Mouse (Mus musculus) MEL (cell line): ENCODE results near the gene Cep89. TPM values are rescaled to one million over a fixed set of nuclear protein-coding genes. Genes with fewer than 3 reads are reported as not detected.

Source experiments
- DNase-seq: peaks from one replicate; pipeline ENCODE4 v3.0.0; 2011; ENCODE audit warnings: low read depth, low spot score
- H3K27ac ChIP-seq: 2 replicates; pipeline ENCODE4 v1.5.1; 2012; ENCODE audit warnings: low read depth, mild to moderate bottlenecking, control low read depth, low read length, moderate library complexity; ENCODE audit not compliant: control insufficient read depth
- H3K27me3 ChIP-seq, 2 experiments: fragments of 150-350 bp in 1 of 2; sonication (generic) in 1 of 2; 2 replicates each; pipeline ENCODE4 v1.6.1; 2012; ENCODE audit warnings: low read length in 2 of 2, mild to moderate bottlenecking in 2 of 2, improper control_type of control experiment in 1 of 2, moderate library complexity in 1 of 2; ENCODE audit not compliant: insufficient read depth in 2 of 2, control insufficient read depth in 1 of 2
- H3K36me3 ChIP-seq, 2 experiments: 2 replicates each; pipeline ENCODE4 v1.6.1; 2012 to 2014; ENCODE audit warnings: low read length in 2 of 2, improper control_type of control experiment in 1 of 2, inconsistent platforms in 1 of 2, mild to moderate bottlenecking in 1 of 2; ENCODE audit not compliant: insufficient read depth in 2 of 2, control insufficient read depth in 1 of 2
- H3K4me1 ChIP-seq, 2 experiments: fragments of 150-350 bp in 1 of 2; sonication (generic) in 1 of 2; 2 replicates each; pipeline ENCODE4 v1.6.1; 2012; ENCODE audit warnings: low read length in 2 of 2, improper control_type of control experiment in 1 of 2, mild to moderate bottlenecking in 1 of 2; ENCODE audit not compliant: insufficient read depth in 2 of 2, control insufficient read depth in 1 of 2
- H3K4me3 ChIP-seq, 2 experiments: fragments of 150-350 bp in 1 of 2; sonication (generic) in 1 of 2; 2 replicates each; pipeline ENCODE4 v1.5.1; 2012; ENCODE audit warnings: low read depth in 2 of 2, low read length in 2 of 2, mild to moderate bottlenecking in 2 of 2, moderate library complexity in 2 of 2, control low read depth in 1 of 2, improper control_type of control experiment in 1 of 2; ENCODE audit not compliant: control insufficient read depth in 1 of 2, insufficient read depth in 1 of 2
- H3K79me2 ChIP-seq: 2 replicates; pipeline ENCODE4 v1.6.1; 2012; ENCODE audit warnings: mild to moderate bottlenecking, low read length, moderate library complexity; ENCODE audit not compliant: control insufficient read depth, poor library complexity, insufficient read depth
- H3K9ac ChIP-seq: 2 replicates; pipeline ENCODE4 v1.6.1; 2012; ENCODE audit warnings: low read depth, mild to moderate bottlenecking, control low read depth, low read length, moderate library complexity; ENCODE audit not compliant: control insufficient read depth, poor library complexity, severe bottlenecking
- H3K9me3 ChIP-seq: fragments of 150-350 bp; sonication (generic); replicated peaks from 2 replicates; pipeline ENCODE4 v1.6.1; 2012; ENCODE audit warnings: mild to moderate bottlenecking, low read length, improper control_type of control experiment, moderate library complexity; ENCODE audit not compliant: insufficient read depth
- CHD1 ChIP-seq: IDR thresholded peaks from 2 replicates; pipeline ENCODE4 v1.6.1; 2012; ENCODE audit warnings: low read depth, mild to moderate bottlenecking, inconsistent platforms, low read length, improper control_type of control experiment
- E2F4 ChIP-seq: IDR thresholded peaks from 2 replicates; pipeline ENCODE4 v1.6.1; 2011; ENCODE audit warnings: low read depth, low read length, improper control_type of control experiment, borderline replicate concordance
- ELF1 ChIP-seq: IDR thresholded peaks from 2 replicates; pipeline ENCODE4 v1.6.1; 2014; ENCODE audit warnings: low read depth, mild to moderate bottlenecking, inconsistent platforms, low read length, improper control_type of control experiment, moderate library complexity
- EP300 ChIP-seq, 2 experiments: IDR thresholded peaks; 2 replicates each; pipeline ENCODE4 v1.6.1; 2011; ENCODE audit warnings: improper control_type of control experiment in 2 of 2, low read length in 2 of 2, low read depth in 1 of 2, mild to moderate bottlenecking in 1 of 2
- ETS1 ChIP-seq: IDR thresholded peaks from 2 replicates; pipeline ENCODE4 v1.6.1; 2012; ENCODE audit warnings: low read depth, mild to moderate bottlenecking, inconsistent platforms, low read length, improper control_type of control experiment, moderate library complexity
- GABPA ChIP-seq: IDR thresholded peaks from 2 replicates; pipeline ENCODE4 v1.6.1; 2012; ENCODE audit warnings: low read depth, mild to moderate bottlenecking, inconsistent platforms, low read length, improper control_type of control experiment, moderate library complexity
- GATA1 ChIP-seq: IDR thresholded peaks from 2 replicates; pipeline ENCODE4 v1.6.1; 2011; ENCODE audit warnings: low read depth, low read length, improper control_type of control experiment
- JUND ChIP-seq: IDR thresholded peaks from 2 replicates; pipeline ENCODE4 v1.6.1; 2011; ENCODE audit warnings: low read depth, mild to moderate bottlenecking, improper control_type of control experiment, low read length
- KAT2A ChIP-seq: conservative IDR thresholded peaks from 2 replicates; pipeline ENCODE4 v1.6.1; 2012; ENCODE audit warnings: low read depth, low read length, improper control_type of control experiment, inconsistent platforms
- MAFK ChIP-seq: IDR thresholded peaks from 2 replicates; pipeline ENCODE4 v1.6.1; 2011; ENCODE audit warnings: low read depth, mild to moderate bottlenecking, low read length, improper control_type of control experiment, borderline replicate concordance
- MXI1 ChIP-seq: IDR thresholded peaks from 2 replicates; pipeline ENCODE4 v1.6.1; 2011; ENCODE audit warnings: mild to moderate bottlenecking, low read depth, low read length, improper control_type of control experiment
- MYB ChIP-seq: IDR thresholded peaks from 2 replicates; pipeline ENCODE4 v1.6.1; 2011; ENCODE audit warnings: mild to moderate bottlenecking, low read depth, low read length, improper control_type of control experiment
- MYC ChIP-seq: IDR thresholded peaks from 2 replicates; pipeline ENCODE4 v1.6.1; 2011; ENCODE audit warnings: low read depth, mild to moderate bottlenecking, low read length, improper control_type of control experiment, moderate library complexity
- NELFE ChIP-seq: IDR thresholded peaks from 2 replicates; pipeline ENCODE4 v1.6.1; 2011; ENCODE audit warnings: low read depth, low read length, improper control_type of control experiment
- POLR2AphosphoS2 ChIP-seq: IDR thresholded peaks from 2 replicates; pipeline ENCODE4 v1.6.1; 2011; ENCODE audit warnings: low read length, improper control_type of control experiment
- RAD21 ChIP-seq: IDR thresholded peaks from 2 replicates; pipeline ENCODE4 v1.6.1; 2011; ENCODE audit warnings: mild to moderate bottlenecking, low read depth, low read length, improper control_type of control experiment
- SIN3A ChIP-seq: IDR thresholded peaks from 2 replicates; pipeline ENCODE4 v1.6.1; 2012; ENCODE audit warnings: low read length, improper control_type of control experiment, inconsistent platforms
- SMC3 ChIP-seq: IDR thresholded peaks from 2 replicates; pipeline ENCODE4 v1.6.1; 2011; ENCODE audit warnings: low read depth, low read length, improper control_type of control experiment
- TAL1 ChIP-seq: IDR thresholded peaks from 2 replicates; pipeline ENCODE4 v1.6.1; 2012; ENCODE audit warnings: mild to moderate bottlenecking, inconsistent platforms, low read length, moderate library complexity, mixed read lengths
- TCF12 ChIP-seq: IDR thresholded peaks from 2 replicates; pipeline ENCODE4 v1.6.1; 2014; ENCODE audit warnings: low read depth, mild to moderate bottlenecking, inconsistent platforms, low read length, improper control_type of control experiment, moderate library complexity
- UBTF ChIP-seq: IDR thresholded peaks from 2 replicates; pipeline ENCODE4 v1.6.1; 2012; ENCODE audit warnings: low read depth, mild to moderate bottlenecking, inconsistent platforms, low read length, improper control_type of control experiment, moderate library complexity, borderline replicate concordance; ENCODE audit not compliant: insufficient read depth
- ZMIZ1 ChIP-seq: IDR thresholded peaks from 2 replicates; pipeline ENCODE4 v1.6.1; 2012; ENCODE audit warnings: low read depth, mild to moderate bottlenecking, inconsistent platforms, low read length, improper control_type of control experiment, moderate library complexity
- polyA plus RNA-seq, 2 experiments: library from polyadenylated mRNA; stranded (reverse) in 1 of 2; unstranded in 1 of 2; fragments of >175 nt in 1 of 2; fragments of >200 nt in 1 of 2; gene quantifications; 2 replicates each; pipeline versions ENCODE4 v1.2.1 to v1.2.4; 2012; ENCODE audit warnings: low replicate concordance in 2 of 2, low read depth in 1 of 2; ENCODE audit not compliant: insufficient read length in 2 of 2, insufficient read depth in 1 of 2, missing spikeins in 1 of 2
- total RNA-seq: library from RNA; depleted of rRNA; stranded (reverse); fragments of 300-350 nt; gene quantifications from 2 replicates; pipeline ENCODE4 v1.2.3, GENCODE M21; 2012

Gene Cep89
- total and polyA plus RNA-seq, 3 experiments: 15.8 to 44.5 TPM; not detected in 1

DNA sequence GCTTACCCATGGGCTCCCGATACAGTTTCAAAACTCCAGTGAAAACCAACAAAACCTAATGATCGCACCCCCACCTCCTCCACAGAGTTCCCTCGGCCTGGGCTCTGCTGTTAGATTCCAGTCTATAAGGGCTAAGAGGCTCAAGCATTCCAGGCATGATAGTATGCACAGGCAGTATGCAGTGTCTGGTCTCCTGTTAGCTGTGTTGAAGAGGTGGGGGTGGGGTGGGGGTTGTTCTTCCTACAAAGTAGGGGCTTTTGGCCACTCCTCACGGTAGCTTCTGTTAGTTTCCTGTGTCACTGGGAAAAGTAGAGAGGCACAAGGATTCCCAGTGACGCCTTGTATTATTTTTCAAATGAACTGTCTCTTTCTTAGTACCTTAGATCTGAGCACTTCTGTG lies 34.6 kb upstream of the Cep89 start:
- no peaks in the 10 kb centered on the region; a peak in 2 of 4 replicates for H3K27me3 ChIP-seq
- no peak overlapping the region for H3K4me3 ChIP-seq
- no peaks in the 10 kb centered on the region for H3K4me1 ChIP-seq
- no peak overlapping the region for H3K27ac ChIP-seq
- H3K36me3 ChIP-seq: no peaks in the 10 kb centered on the region
- no peaks in the 10 kb centered on the region for H3K79me2 ChIP-seq
- no peak for TF ChIP-seq MAFK
- TF ChIP-seq MYB: no peak
- no peak for TF ChIP-seq SIN3A
- no peak for TF ChIP-seq TCF12
- no peak for TF ChIP-seq KAT2A
- no peak for TF ChIP-seq TAL1
- no peak for TF ChIP-seq CHD1
- TF ChIP-seq E2F4: no peak
- TF ChIP-seq JUND: no peak
- no peak for TF ChIP-seq ELF1
- no peak for TF ChIP-seq SMC3
- no peak for TF ChIP-seq NELFE
- no peak for TF ChIP-seq UBTF
- TF ChIP-seq ZMIZ1: no peak
- no peak for TF ChIP-seq ETS1
- TF ChIP-seq GATA1: no peak
- no peak for TF ChIP-seq RAD21
- no peak for TF ChIP-seq EP300 (IDR thresholded peaks at IDR 0.05; ENCODE audit: low read depth in 1 of 2, low read length in 2 of 2)
- TF ChIP-seq GABPA: no peak
- DNase-seq: no peak
- no peaks in the 10 kb centered on the region for H3K9me3 ChIP-seq
- no peak overlapping the region for H3K9ac ChIP-seq

DNA sequence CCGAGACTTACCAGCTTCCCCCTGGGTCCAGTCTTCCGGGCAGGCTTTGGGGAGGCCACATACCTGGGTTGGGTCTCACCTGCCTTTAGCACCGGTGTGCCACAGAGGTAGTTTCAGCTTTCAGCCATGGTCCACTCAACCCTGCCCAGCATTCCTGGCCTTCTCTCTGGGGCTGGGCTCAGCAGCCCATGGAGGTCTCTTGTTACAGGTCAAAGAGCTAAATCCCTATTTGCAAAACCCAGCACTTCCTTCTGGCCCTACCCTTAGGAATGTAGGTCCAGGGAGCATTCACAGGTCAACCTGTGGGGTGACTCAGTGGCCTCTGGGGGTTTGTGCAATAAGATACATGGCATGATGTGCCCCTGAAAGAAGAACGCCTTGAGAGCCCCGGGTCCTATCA lies 34.0 kb upstream of the Cep89 start:
- Histone ChIP-seq H3K9me3 (no peaks in the 10 kb centered on the region), H3K27ac (no peak overlapping the region), H3K9ac (no peak overlapping the region), H3K36me3 (no peaks in the 10 kb centered on the region), H3K27me3 (no peaks in the 10 kb centered on the region; a peak in 2 of 4 replicates), H3K79me2 (no peaks in the 10 kb centered on the region), H3K4me1 (no peaks in the 10 kb centered on the region), H3K4me3 (no peak overlapping the region)
- DNase-seq: no peak
- TF ChIP-seq E2F4: no peak
- no peak for TF ChIP-seq JUND
- no peak for TF ChIP-seq MXI1
- TF ChIP-seq MYC: no peak
- no peak for TF ChIP-seq NELFE
- no peak for TF ChIP-seq POLR2AphosphoS2
